Mouse (Mus musculus) kidney, embryonic 16.5 days (tissue): Measurements from ENCODE around the gene Rangrf. TPM values are rescaled to one million over a fixed set of nuclear protein-coding genes. Genes with fewer than 3 reads are reported as not detected.
"Not testable (repeated sequence)": the region's sequence is repeated elsewhere in the genome, so short reads cannot be mapped to it uniquely, and the experiment has no call there.

ENCODE experiments used
- ATAC-seq: fragments of 200-750 bp; cut with Nextera tagmentation; 2 replicates; pipeline ENCODE4 v1.8.0; 2017; ENCODE audit warnings: moderate TSS enrichment; ENCODE audit not compliant: low FRiP score, low TSS enrichment
- H3K27ac ChIP-seq: fragments of 300-500 bp; sonication (generic); 2 replicates; pipeline ENCODE4 v1.5.1; 2014; ENCODE audit warnings: low read length
- H3K27me3 ChIP-seq: fragments of 300-500 bp; sonication (generic); 2 replicates; pipeline ENCODE4 v1.6.1; 2014; ENCODE audit warnings: low read length, control low read depth, mixed read lengths; ENCODE audit not compliant: insufficient read depth
- H3K36me3 ChIP-seq: fragments of 300-500 bp; sonication (generic); 2 replicates; pipeline ENCODE4 v1.6.1; 2014; ENCODE audit warnings: low read length, control low read depth, mixed read lengths; ENCODE audit not compliant: insufficient read depth
- H3K4me1 ChIP-seq: fragments of 300-500 bp; sonication (generic); 2 replicates; pipeline ENCODE4 v1.6.1; 2014; ENCODE audit warnings: low read length, control low read depth, mixed read lengths; ENCODE audit not compliant: insufficient read depth
- H3K4me2 ChIP-seq: fragments of 300-500 bp; sonication (generic); replicated peaks from 2 replicates; pipeline ENCODE4 v1.6.1; 2014; ENCODE audit warnings: low read depth, low read length
- H3K4me3 ChIP-seq: fragments of 300-500 bp; sonication (generic); 2 replicates; pipeline ENCODE4 v1.5.1; 2014; ENCODE audit warnings: mild to moderate bottlenecking, low read length
- H3K9ac ChIP-seq: fragments of 300-500 bp; sonication (generic); replicated peaks from 2 replicates; pipeline ENCODE4 v1.6.1; 2014; ENCODE audit warnings: low read length
- H3K9me3 ChIP-seq: fragments of 300-500 bp; sonication (generic); 2 replicates; pipeline ENCODE4 v1.6.1; 2016; ENCODE audit warnings: low read length, control low read depth
- WGBS: fragments of 180-500 bp; shearing (Covaris S2); extraction: QIAGEN DNeasy Blood & Tissue Kit; methylation state at CpG from one replicate; pipeline ENCODE4 v1.1.7; 2014; 5-methylcytosine and 5-hydroxymethylcytosine counted together
- microRNA-seq: library from miRNA; unstranded; fragments of <30 nt; microRNA quantifications from one replicate; pipeline ENCODE4, GENCODE M21; 2016
- polyA plus RNA-seq: library from polyadenylated mRNA; unstranded; fragments of >200 nt; fragmentation: Nextera tagmentation; extraction: Ambion mirVana; gene quantifications from 2 replicates; pipeline ENCODE4 v1.2.1, GENCODE M21; 2015

Rangrf gene
- polyA plus RNA-seq, 1 experiment from 2014 or later: 63.9 TPM

DNA sequence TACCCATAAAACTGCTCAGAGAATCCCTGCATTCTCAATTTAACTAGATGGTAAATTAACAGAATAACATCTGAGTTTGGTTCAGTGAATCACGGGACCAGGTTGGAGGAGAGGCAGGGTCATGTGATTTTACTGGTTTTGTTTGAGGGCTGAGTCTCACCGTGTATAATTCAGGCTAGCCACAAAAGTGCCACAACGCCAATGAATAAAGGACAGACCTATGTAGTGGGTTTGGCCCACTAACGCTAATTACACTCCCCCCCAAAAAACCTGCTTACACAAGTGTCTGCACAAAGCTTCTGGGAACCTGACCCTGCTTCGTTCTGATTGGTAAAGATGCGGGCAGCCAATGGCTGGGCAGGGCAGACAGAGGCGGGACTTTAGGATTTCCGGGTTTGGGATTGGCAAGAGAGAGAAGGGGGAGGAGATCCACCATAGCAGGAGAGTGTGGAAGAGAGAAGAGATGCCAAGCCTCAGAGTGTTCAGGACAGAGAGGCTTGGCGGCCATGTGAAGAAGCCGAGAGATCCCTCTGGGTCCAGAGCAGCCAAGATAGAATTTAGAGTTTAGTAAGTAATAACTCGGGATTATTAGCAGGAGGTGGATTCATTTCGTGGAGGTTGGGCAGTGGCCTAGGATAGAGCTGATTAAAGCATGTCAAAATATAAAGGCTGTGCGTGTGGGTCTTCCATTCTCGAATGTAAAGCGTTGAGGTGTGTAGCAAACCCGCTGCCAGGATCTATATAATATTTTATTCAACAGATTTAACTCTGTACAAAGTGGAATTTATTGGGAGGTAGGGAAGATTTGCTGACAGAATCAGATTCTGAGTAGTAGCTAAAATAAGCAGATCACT lies 35.3 kb downstream of the Rangrf start:
- peak overlapping the region; percentile 76 for H3K9ac ChIP-seq
- whole genome bisulfite sequencing: 1% methylated on average over 16 of the region's 16 CpGs
- H3K4me1 ChIP-seq: peaks cover 11% of the 10 kb centered on the region; the same call in 1 of the 2 replicates
- no peaks in the 10 kb centered on the region for H3K27me3 ChIP-seq
- ATAC-seq: peak; percentile 98
- H3K9me3 ChIP-seq: no peaks in the 10 kb centered on the region
- H3K36me3 ChIP-seq: no peaks in the 10 kb centered on the region
- peak overlapping the region; percentile 60 for H3K4me3 ChIP-seq
- H3K4me2 ChIP-seq: peak overlapping the region; percentile 63
- H3K27ac ChIP-seq: peak overlapping the region; percentile 81

DNA sequence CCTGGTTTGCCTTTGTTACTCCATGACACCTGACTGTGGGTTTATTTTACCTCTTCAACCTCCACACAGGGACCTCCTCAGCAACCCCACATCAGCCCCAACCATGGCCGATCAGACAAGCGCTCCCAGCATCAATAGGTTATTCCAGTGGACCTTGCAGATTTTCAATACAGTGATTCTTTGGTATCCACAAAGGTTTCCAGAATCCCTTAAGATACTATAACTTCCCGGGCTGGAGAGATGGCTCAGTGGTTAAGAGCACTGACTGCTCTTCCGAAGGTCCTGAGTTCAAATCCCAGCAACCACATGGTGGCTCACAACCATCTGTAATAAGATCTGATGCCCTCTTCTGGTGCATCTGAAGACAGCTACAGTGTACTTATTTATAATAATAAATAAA lies 38.0 kb downstream of the Rangrf start:
- not testable (repeated sequence) for ATAC-seq, H3K9me3 ChIP-seq, H3K4me3 ChIP-seq, H3K27me3 ChIP-seq, H3K4me1 ChIP-seq, H3K9ac ChIP-seq, H3K27ac ChIP-seq, H3K36me3 ChIP-seq, H3K4me2 ChIP-seq
- WGBS: 88% methylated on average over 4 of the region's 4 CpGs

DNA sequence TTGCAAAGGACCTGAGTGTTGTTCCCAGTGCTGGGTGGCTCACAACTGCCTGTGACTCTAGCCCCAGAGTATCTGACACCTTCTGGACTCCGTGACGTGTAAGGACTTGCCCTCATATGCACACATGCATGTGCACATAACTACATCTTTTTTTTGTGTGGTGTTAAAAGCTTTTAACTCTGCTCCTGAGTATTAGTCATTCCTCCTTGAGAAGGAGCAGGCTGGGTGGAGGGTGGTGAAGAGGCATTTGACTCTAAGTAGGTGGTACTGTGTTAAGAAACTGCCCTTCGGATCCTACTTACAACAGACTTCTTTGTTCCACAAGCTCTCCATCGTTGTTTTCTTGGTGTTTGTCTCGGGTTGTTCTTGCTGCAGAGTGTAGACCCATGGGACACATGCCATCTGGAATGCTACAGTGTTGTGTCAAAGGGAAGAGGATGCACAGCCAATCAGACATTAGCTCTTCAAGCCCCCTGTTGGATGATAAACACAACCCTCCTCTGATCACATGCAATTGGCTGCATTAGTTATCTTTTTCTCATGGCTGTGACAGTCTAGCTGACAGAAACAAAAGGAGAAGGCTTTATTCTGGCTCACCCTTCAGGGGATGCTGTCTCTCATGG lies 41.0 kb downstream of the Rangrf start:
- H3K27ac ChIP-seq: no peak overlapping the region
- no peak for ATAC-seq
- H3K4me2 ChIP-seq: no peak overlapping the region
- H3K9ac ChIP-seq: no peak overlapping the region
- H3K27me3 ChIP-seq: no peaks in the 10 kb centered on the region
- no peaks in the 10 kb centered on the region for H3K4me1 ChIP-seq
- 70% methylated on average over 5 of the region's 5 CpGs for WGBS
- no peaks in the 10 kb centered on the region for H3K36me3 ChIP-seq
- H3K4me3 ChIP-seq: no peak overlapping the region
- no peaks in the 10 kb centered on the region for H3K9me3 ChIP-seq

DNA sequence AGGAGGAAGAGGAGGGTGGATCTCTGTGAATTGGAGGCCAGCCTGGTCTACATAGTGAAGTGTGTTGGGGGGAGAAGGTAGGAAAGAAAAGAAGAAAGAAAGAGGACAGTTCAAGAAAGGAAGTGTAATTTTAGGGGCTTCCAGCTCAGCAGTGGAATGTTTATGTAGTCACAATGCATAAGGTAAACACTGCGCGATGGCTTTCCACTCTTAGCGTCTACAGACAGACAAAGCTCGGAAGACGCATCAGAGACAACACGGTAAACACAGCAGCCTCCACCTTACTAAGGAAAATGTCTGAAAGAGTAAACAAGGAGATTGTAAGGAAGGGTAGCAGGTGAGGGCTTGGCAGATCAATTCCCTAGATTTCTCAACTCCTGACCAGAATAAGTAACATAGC lies 45.0 kb downstream of the Rangrf start:
- H3K4me2 ChIP-seq: no peak overlapping the region
- WGBS: 80% methylated on average over 6 of the region's 6 CpGs
- no peaks in the 10 kb centered on the region for H3K27me3 ChIP-seq
- H3K27ac ChIP-seq: no peak overlapping the region
- no peaks in the 10 kb centered on the region for H3K36me3 ChIP-seq
- no peaks in the 10 kb centered on the region for H3K9me3 ChIP-seq
- no peak for ATAC-seq
- H3K4me3 ChIP-seq: no peak overlapping the region
- no peak overlapping the region for H3K9ac ChIP-seq
- H3K4me1 ChIP-seq: no peaks in the 10 kb centered on the region

DNA sequence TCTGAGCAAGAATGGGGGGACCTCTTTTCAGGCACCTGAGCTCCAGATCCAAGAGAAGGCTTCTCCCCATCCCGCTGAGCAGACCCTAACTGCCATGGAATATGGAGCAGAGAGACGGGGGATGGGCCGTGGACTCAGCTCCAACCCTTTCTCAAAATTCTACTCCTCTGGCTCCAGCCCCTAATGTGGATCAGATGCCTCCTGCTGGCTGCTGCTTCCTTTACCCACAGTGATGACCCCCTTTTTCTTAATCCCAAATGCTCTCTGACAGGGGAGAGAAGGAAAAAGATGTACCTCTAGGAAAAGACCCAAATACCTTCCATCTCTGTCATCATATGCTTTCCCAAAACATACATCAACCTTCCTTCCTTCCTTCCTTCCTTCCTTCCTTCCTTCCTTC lies 48.0 kb downstream of the Rangrf start, which contains the start of gene Odf4:
Odf4 (minus strand) TSS at position 101 of the 400 bp plus-strand sequence.
- Histone ChIP-seq H3K27ac (no peak within 1 kb of the TSS), H3K4me3 (no peak within 1 kb of the TSS), H3K36me3 (no peaks in the 10 kb centered on the region), H3K27me3 (no peaks in the 10 kb centered on the region), H3K4me2 (no peak within 1 kb of the TSS), H3K9me3 (no peaks in the 10 kb centered on the region), H3K4me1 (peaks cover 9% of the 10 kb centered on the region; the same call in 1 of the 2 replicates), H3K9ac (no peak within 1 kb of the TSS)
- WGBS: 73% methylated on average over 3 of the region's 3 CpGs
- no peak for ATAC-seq

DNA sequence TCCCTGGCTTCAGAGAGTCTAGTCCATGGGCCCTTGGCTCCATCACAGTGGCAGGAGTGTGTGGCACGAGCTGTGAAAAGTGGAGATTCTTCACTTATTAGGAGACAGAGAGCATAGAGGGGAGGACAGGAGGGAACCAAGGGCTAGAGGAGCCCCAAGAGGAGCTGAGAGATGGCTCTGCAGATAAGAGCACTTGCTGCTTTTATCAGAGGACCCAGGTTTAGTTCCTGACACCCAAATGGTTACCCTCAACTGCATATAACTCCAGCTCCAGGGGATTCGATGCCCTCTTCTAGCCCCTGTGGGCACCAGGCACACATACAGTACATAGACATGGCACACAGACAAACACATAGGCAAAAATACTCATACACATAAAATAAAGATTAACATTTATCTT lies 50.2 kb downstream of the Rangrf start:
- WGBS: 87% methylated on average over 2 of the region's 2 CpGs
- no peak overlapping the region for H3K4me3 ChIP-seq

DNA sequence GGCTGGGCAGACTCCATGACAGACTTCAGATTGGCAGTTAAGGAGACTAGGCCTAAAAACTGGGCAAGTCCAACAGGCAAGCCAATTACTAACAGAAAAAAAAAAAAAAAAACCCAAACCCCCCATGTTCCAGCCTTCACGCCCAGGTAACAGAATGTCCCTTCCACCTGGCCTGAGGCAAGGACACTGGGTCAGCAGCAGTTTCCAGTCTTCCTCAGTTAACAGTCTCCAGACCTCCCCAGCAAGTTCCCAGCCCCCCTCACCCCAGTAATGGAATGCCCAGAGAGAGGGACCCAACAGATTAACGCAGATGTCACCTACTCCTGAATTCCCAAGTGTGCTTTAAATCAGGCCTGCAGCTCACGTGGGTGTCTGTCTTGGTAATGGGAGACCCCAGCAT lies 51.8 kb downstream of the Rangrf start:
- Histone ChIP-seq H3K27me3 (no peaks in the 10 kb centered on the region), H3K27ac (no peak overlapping the region), H3K4me2 (no peak overlapping the region), H3K9ac (no peak overlapping the region), H3K9me3 (no peaks in the 10 kb centered on the region), H3K4me1 (peaks cover 16% of the 10 kb centered on the region; the same call in 1 of the 2 replicates), H3K4me3 (no peak overlapping the region), H3K36me3 (no peaks in the 10 kb centered on the region)
- 62% methylated on average over 3 of the region's 3 CpGs for WGBS
- ATAC-seq: no peak

More for the DNA sequence above, 50.2 kb downstream of the Rangrf start:
- peaks cover 16% of the 10 kb centered on the region; the same call in 1 of the 2 replicates for H3K4me1 ChIP-seq
- no peak overlapping the region for H3K4me2 ChIP-seq
- H3K27me3 ChIP-seq: no peaks in the 10 kb centered on the region
- H3K36me3 ChIP-seq: no peaks in the 10 kb centered on the region
- no peak overlapping the region for H3K9ac ChIP-seq
- no peak overlapping the region for H3K27ac ChIP-seq
- ATAC-seq: no peak
- no peaks in the 10 kb centered on the region for H3K9me3 ChIP-seq

Small RNA genes within 50 kb of the gene (microRNA-seq; reads per million reads assigned to microRNA genes)
- gene Mir3062: 1.7 reads per million, percentile 5 among the genes with 10 or more reads in this experiment

Other genes with a start within 250 kb of the Rangrf start
- 90.9 and 96.3 TPM in 2 replicates for gene Ndel1, start 103.3 kb downstream of the Rangrf start, polyA plus RNA-seq
- 0.05 and 0.17 TPM in 2 replicates for gene Rnf222, start 86.6 kb downstream of the Rangrf start, polyA plus RNA-seq
- gene Rpl26, start 73.6 kb downstream of the Rangrf start, polyA plus RNA-seq: 897 and 905 TPM in 2 replicates
- gene Odf4, start 48.1 kb downstream of the Rangrf start, polyA plus RNA-seq: not detected in 2 replicates
- 20.0 and 23.0 TPM in 2 replicates for gene Arhgef15, start 17.7 kb downstream of the Rangrf start, polyA plus RNA-seq
- gene Slc25a35, start 7.1 kb downstream of the Rangrf start, polyA plus RNA-seq: 7.6 and 7.9 TPM in 2 replicates
- 33.9 and 41.9 TPM in 2 replicates for gene Pfas, start 33.3 kb upstream of the Rangrf start, polyA plus RNA-seq
- gene Ctc1, start 40.7 kb upstream of the Rangrf start, polyA plus RNA-seq: 64.1 and 68.0 TPM in 2 replicates
- 176 and 177 TPM in 2 replicates for gene Aurkb, start 70.5 kb upstream of the Rangrf start, polyA plus RNA-seq
- gene Borcs6, start 84.5 kb upstream of the Rangrf start, polyA plus RNA-seq: 8.0 and 9.1 TPM in 2 replicates
- 61.0 and 68.1 TPM in 2 replicates for gene Tmem107, start 95.6 kb upstream of the Rangrf start, polyA plus RNA-seq
- gene Vamp2, start 113.3 kb upstream of the Rangrf start, polyA plus RNA-seq: 81.5 and 114 TPM in 2 replicates
- gene Per1, start 120.0 kb upstream of the Rangrf start, polyA plus RNA-seq: 11.4 and 15.6 TPM in 2 replicates
- 0.39 and 0.51 TPM in 2 replicates for gene Hes7, start 145.2 kb upstream of the Rangrf start, polyA plus RNA-seq
- 0.33 and 0.42 TPM in 2 replicates for gene 9130213A22Rik, start 147.4 kb upstream of the Rangrf start, polyA plus RNA-seq
- 0.32 and 0.76 TPM in 2 replicates for gene Aloxe3, start 150.7 kb upstream of the Rangrf start, polyA plus RNA-seq
- 0.30 and 0.41 TPM in 2 replicates for gene Alox12b, start 181.8 kb upstream of the Rangrf start, polyA plus RNA-seq
- 0.46 and 0.72 TPM in 2 replicates for gene Alox8, start 222.7 kb upstream of the Rangrf start, polyA plus RNA-seq